Mouse (Mus musculus) left cerebral cortex, postnatal 14 days (tissue): Measurements from ENCODE around the gene Ccdc69. TPM values are rescaled to one million over a fixed set of nuclear protein-coding genes. Genes with fewer than 3 reads are reported as not detected.
"Not testable (repeated sequence)": the region's sequence is repeated elsewhere in the genome, so short reads cannot be mapped to it uniquely, and the experiment has no call there.

ENCODE experiments used
- DNase-seq, 2 experiments: peaks; one replicate each; pipeline ENCODE4 v3.0.0; 2021 to 2022; ENCODE audit warnings: low spot score in 2 of 2, mixed read lengths in 1 of 2
- intact Hi-C: fragments of 180-260 bp; cut with DNase I; formaldehyde crosslinking; loops from one replicate; pipeline ENCODE4 v1.15.1; 2025
- long read RNA-seq, 2 experiments: library from polyadenylated mRNA; stranded (forward); transcript quantifications; one replicate each; pipeline ENCODE4 v2.0.0; 2021
- total RNA-seq, 2 experiments: library from RNA; stranded (reverse); gene quantifications; 2 replicates each; pipeline ENCODE4 v1.2.3; 2021

Gene Ccdc69
- under 1 TPM; 0.27 to 0.55 TPM for total RNA-seq
- long read RNA-seq, experiment 1: 0 reads
- long read RNA-seq, experiment 2, partial matches to known transcripts: 0 of 1 reads
- long read RNA-seq, experiment 2, other reads (novel, unspliced or antisense): 0 of 1 reads

GRCm38 (mm10) chr11:55077331-55078231 is at the start of gene Ccdc69:
Gene Ccdc69 (minus strand): TSS chr11:55078131.
- intact Hi-C loops: no loop called here
- peak in 1 of 2 experiments; percentile 27 for DNase-seq

GRCm38 (mm10) chr11:55126663-55127062 is 48.7 kb upstream of the Ccdc69 start:
- intact Hi-C loops: no loop called here

GRCm38 (mm10) chr11:55121430-55121829 is 43.5 kb upstream of the Ccdc69 start:
- intact Hi-C loops: no loop called here
- no peak for DNase-seq

More at GRCm38 (mm10) chr11:55126663-55127062, 48.7 kb upstream of the Ccdc69 start:
- no peak for DNase-seq

- intact Hi-C loops: no loop called here
- DNase-seq: no peak
Measured at GRCm38 (mm10) chr11:55120821-55121271, 42.9 kb upstream of the Ccdc69 start.

- intact Hi-C loops: no loop called here
- DNase-seq: no peak
Measured at GRCm38 (mm10) chr11:55120279-55120678, 42.3 kb upstream of the Ccdc69 start.

- intact Hi-C loops: no loop called here
- no peak for DNase-seq
Measured at GRCm38 (mm10) chr11:55117031-55117430, 39.1 kb upstream of the Ccdc69 start.

GRCm38 (mm10) chr11:55116004-55116403 is 38.1 kb upstream of the Ccdc69 start:
- intact Hi-C loops: no loop called here
- DNase-seq: no peak

GRCm38 (mm10) chr11:55114291-55114690 is 36.4 kb upstream of the Ccdc69 start:
- no peak for DNase-seq
- intact Hi-C loops: no loop called here

GRCm38 (mm10) chr11:55113861-55114250 is 35.9 kb upstream of the Ccdc69 start:
- intact Hi-C loops: not testable (repeated sequence)

GRCm38 (mm10) chr11:55113209-55113860 is 35.4 kb upstream of the Ccdc69 start:
- intact Hi-C loops: no loop called here
- peak in 1 of 2 experiments; percentile 49 for DNase-seq

More at GRCm38 (mm10) chr11:55113861-55114250, 35.9 kb upstream of the Ccdc69 start:
- not testable (repeated sequence) for DNase-seq

GRCm38 (mm10) chr11:55110566-55111169 is 32.7 kb upstream of the Ccdc69 start:
- intact Hi-C loops: no loop called here
- DNase-seq: no peak

- intact Hi-C loops: no loop called here
- DNase-seq: no peak
Measured at GRCm38 (mm10) chr11:55109521-55110300, 31.8 kb upstream of the Ccdc69 start.

- intact Hi-C loops: no loop called here
Measured at GRCm38 (mm10) chr11:55106636-55107035, 28.7 kb upstream of the Ccdc69 start.

GRCm38 (mm10) chr11:55105389-55105788 is 27.5 kb upstream of the Ccdc69 start:
- no peak for DNase-seq
- intact Hi-C loops: no loop called here

More at GRCm38 (mm10) chr11:55106636-55107035, 28.7 kb upstream of the Ccdc69 start:
- DNase-seq: no peak

GRCm38 (mm10) chr11:55103229-55103628 is 25.3 kb upstream of the Ccdc69 start:
- intact Hi-C loops: no loop called here
- DNase-seq: no peak

- DNase-seq: no peak
- intact Hi-C loops: no loop called here
Measured at GRCm38 (mm10) chr11:55102015-55102414, 24.1 kb upstream of the Ccdc69 start.

- no peak for DNase-seq
- intact Hi-C loops: no loop called here
Measured at GRCm38 (mm10) chr11:55099868-55100267, 21.9 kb upstream of the Ccdc69 start.

- intact Hi-C loops: no loop called here
Measured at GRCm38 (mm10) chr11:55099019-55099771, 21.3 kb upstream of the Ccdc69 start.

More at GRCm38 (mm10) chr11:55099019-55099771, 21.3 kb upstream of the Ccdc69 start:
- DNase-seq: no peak
